Comparison of ENCODE assay signal across 16 mouse cellular contexts in the genomic region with DNA sequence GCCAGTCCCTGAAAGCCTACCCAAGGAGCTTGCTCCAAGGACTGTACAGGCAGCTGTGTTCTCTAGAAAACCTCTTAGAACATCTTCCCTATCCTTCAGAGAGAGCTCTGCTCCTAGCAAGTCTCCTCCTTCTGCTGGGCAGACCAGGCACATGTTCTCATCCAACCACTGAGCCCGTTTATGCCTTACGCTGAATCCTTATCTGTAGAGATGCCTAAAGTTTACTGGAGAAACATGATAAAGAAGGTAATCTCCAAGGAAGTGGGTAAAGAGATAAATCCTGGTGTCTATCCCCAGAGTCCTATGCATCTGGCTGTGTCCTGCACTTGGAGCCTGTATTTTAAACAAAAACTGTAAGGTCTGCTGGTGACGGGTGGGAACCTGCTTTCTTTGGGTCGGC. TPM values are rescaled to one million over a fixed set of nuclear protein-coding genes. Genes with fewer than 3 reads are reported as not detected.
DNase-seq lines count a peak whose midpoint lies in the region; ATAC-seq and TF ChIP-seq lines count a peak whose summit lies in the region.
"Had no signal": no experiment of that assay in that cellular context is flagged by ENCODE, and none has a peak within 500 bp of the region (broad histone marks: within the 10 kb centered on the region; RNA-seq: fewer than 3 reads in every experiment).

No protein-coding gene starts in this region.

- ATAC-seq in liver, postnatal 0 days: no peak
- ATAC-seq in liver, embryonic 12.5 days: no peak
- ATAC-seq: forebrain, embryonic 14.5 days; forebrain, embryonic 16.5 days had no signal

- no peaks in the 10 kb centered on the region for H3K36me3 ChIP-seq in liver, postnatal 0 days (replicated peaks; ENCODE audit: insufficient read depth, low read length)
- H3K36me3 ChIP-seq in liver, embryonic 12.5 days: no peaks in the 10 kb centered on the region
- H3K36me3 ChIP-seq in forebrain, embryonic 10.5 days (replicated peaks): no peaks in the 10 kb centered on the region
- H3K36me3 ChIP-seq: embryonic facial prominence, embryonic 10.5 days; embryonic facial prominence, embryonic 12.5 days; forebrain, embryonic 12.5 days had no signal

- H3K9ac ChIP-seq in liver, postnatal 0 days (replicated peaks): no peak overlapping the region
- no peak overlapping the region for H3K9ac ChIP-seq in liver, embryonic 12.5 days
- H3K9ac ChIP-seq: embryonic facial prominence, embryonic 12.5 days; forebrain, embryonic 12.5 days had no signal

- DNase-seq in liver, postnatal 0 days: no peak
- peak; percentile 18 for DNase-seq in MEL-GATA-1-ER (ENCODE audit: extremely low read depth, low read depth)
- DNase-seq in yolk sac, embryonic 10.5 days (ENCODE audit: low spot score): peak; percentile 35
- DNase-seq in forebrain, embryonic 10.5 days (ENCODE audit: extremely low spot score, low spot score): no peak
- DNase-seq in spleen, postnatal 36 days (ENCODE audit: low spot score in 2 of 2): no peak
- DNase-seq: adrenal gland, adult 2 months; adrenal gland, postnatal 10 days; adrenal gland, postnatal 25 days; cerebellum, adult 11-12 months; cerebellum, adult 9-10 months had no signal

- H3K27ac ChIP-seq in liver, postnatal 0 days (ENCODE audit: low read depth): 0 out of 2 replicates have a peak overlapping the region, but pooled peaks have one; percentile 1
- H3K27ac ChIP-seq in liver, embryonic 12.5 days: no peak overlapping the region
- no peak overlapping the region for H3K27ac ChIP-seq in forebrain, embryonic 10.5 days
- H3K27ac ChIP-seq: embryonic facial prominence, embryonic 10.5 days; embryonic facial prominence, embryonic 12.5 days; forebrain, embryonic 12.5 days had no signal

- no peaks in the 10 kb centered on the region for H3K9me3 ChIP-seq in liver, postnatal 0 days (ENCODE audit: low read length)
- no peaks in the 10 kb centered on the region for H3K9me3 ChIP-seq in liver, embryonic 12.5 days (replicated peaks)
- H3K9me3 ChIP-seq in forebrain, embryonic 10.5 days: no peaks in the 10 kb centered on the region
- H3K9me3 ChIP-seq: embryonic facial prominence, embryonic 10.5 days; embryonic facial prominence, embryonic 12.5 days; forebrain, embryonic 12.5 days had no signal

- H3K4me1 ChIP-seq in liver, postnatal 0 days (ENCODE audit: insufficient read depth): 0 out of 2 replicates have a peak, but pooled peaks cover 5% of the 10 kb centered on the region
- no peaks in the 10 kb centered on the region for H3K4me1 ChIP-seq in liver, embryonic 12.5 days
- peaks cover 21% of the 10 kb centered on the region for H3K4me1 ChIP-seq in forebrain, embryonic 10.5 days

- 49% methylated on average over 4 of the region's 4 CpGs for WGBS in liver, postnatal 0 days (ENCODE audit: insufficient replicate concordance)
- WGBS in liver, embryonic 12.5 days (ENCODE audit: insufficient replicate concordance): 29% methylated on average over 4 of the region's 4 CpGs
- WGBS in forebrain, embryonic 10.5 days: 89% methylated on average over 4 of the region's 4 CpGs

- H3K27me3 ChIP-seq in liver, postnatal 0 days (ENCODE audit: insufficient read depth, low read length): no peaks in the 10 kb centered on the region
- 0 out of 2 replicates have a peak, but pooled peaks cover 4% of the 10 kb centered on the region for H3K27me3 ChIP-seq in liver, embryonic 12.5 days (replicated peaks)
- no peaks in the 10 kb centered on the region for H3K27me3 ChIP-seq in forebrain, embryonic 10.5 days (ENCODE audit: poor library complexity, severe bottlenecking)
- H3K27me3 ChIP-seq: embryonic facial prominence, embryonic 12.5 days; forebrain, embryonic 12.5 days had no signal

- TF ChIP-seq EP300 in liver, postnatal 0 days (IDR thresholded peaks at IDR 0.05; ENCODE audit: low read depth): no peak

- TF ChIP-seq CTCF in liver, postnatal 0 days (IDR thresholded peaks at IDR 0.05; ENCODE audit: low read depth): no peak

- no peak overlapping the region for H3K4me3 ChIP-seq in liver, postnatal 0 days (ENCODE audit: low read depth, low read length)
- no peak overlapping the region for H3K4me3 ChIP-seq in liver, embryonic 12.5 days
- no peak overlapping the region for H3K4me3 ChIP-seq in forebrain, embryonic 10.5 days
- H3K4me3 ChIP-seq: embryonic facial prominence, embryonic 10.5 days; embryonic facial prominence, embryonic 12.5 days; forebrain, embryonic 12.5 days had no signal

- H3K4me2 ChIP-seq in liver, postnatal 0 days (ENCODE audit: low read depth, low read length): no peak overlapping the region
- H3K4me2 ChIP-seq in liver, embryonic 12.5 days: no peak overlapping the region
- H3K4me2 ChIP-seq: embryonic facial prominence, embryonic 12.5 days; forebrain, embryonic 12.5 days had no signal

RNA-seq across cellular contexts. Expression of a gene that starts 30.3 kb away (rescaled TPM):
- polyA plus RNA-seq in liver, postnatal 0 days (2015; fragmentation: Nextera tagmentation; extraction: Ambion mirVana): 7.7 and 8.4 TPM in 2 replicates
- polyA plus RNA-seq in liver, embryonic 12.5 days (2016; fragmentation: Nextera tagmentation; extraction: Ambion mirVana): 15.6 and 15.9 TPM in 2 replicates
- 27.8 and 29.2 TPM in 2 replicates for polyA plus RNA-seq in forebrain, embryonic 10.5 days (2016; fragmentation: Nextera tagmentation; extraction: Ambion mirVana)

Comparison
In these comparisons a context has a peak if more than half of its experiments do, and no peak if none do; other contexts are left out.
1. DNase-seq: peak in MEL-GATA-1-ER (single experiment) and yolk sac, embryonic 10.5 days (single experiment); none in liver, postnatal 0 days (single experiment), forebrain, embryonic 10.5 days (single experiment) and spleen, postnatal 36 days (0 of 2).